Mouse (Mus musculus) ES-E14 (cell line): Measurements from ENCODE around the gene Spns3. TPM values are rescaled to one million over a fixed set of nuclear protein-coding genes. Genes with fewer than 3 reads are reported as not detected.

Source experiments
- DNase-seq: peaks from one replicate; pipeline ENCODE4 v3.0.0-alpha.2; 2013; ENCODE audit warnings: low read depth, low spot score
- H3K27ac ChIP-seq: 2 replicates; pipeline ENCODE4 v1.5.1; 2012; ENCODE audit warnings: low read depth, mild to moderate bottlenecking, low read length, moderate library complexity, mixed read lengths; ENCODE audit not compliant: poor library complexity, insufficient read depth, severe bottlenecking
- H3K36me3 ChIP-seq: 2 replicates; pipeline ENCODE4 v1.6.1; 2012; ENCODE audit warnings: mild to moderate bottlenecking, low read length, moderate library complexity, mixed read lengths; ENCODE audit not compliant: control insufficient read depth, poor library complexity, insufficient read depth, severe bottlenecking
- H3K4me1 ChIP-seq, 2 experiments: fragments of 150-350 bp in 1 of 2; sonication (generic) in 1 of 2; 2 replicates each; pipeline ENCODE4 v1.6.1; 2012; ENCODE audit warnings: low read length in 2 of 2, mild to moderate bottlenecking in 1 of 2, mixed read lengths in 1 of 2; ENCODE audit not compliant: control insufficient read depth in 2 of 2, insufficient read depth in 2 of 2, poor library complexity in 1 of 2
- H3K4me3 ChIP-seq, 2 experiments: fragments of 150-350 bp in 1 of 2; sonication (generic) in 1 of 2; 2 replicates each; pipeline ENCODE4 v1.5.1; 2012; ENCODE audit warnings: low read length in 2 of 2, low read depth in 1 of 2, mild to moderate bottlenecking in 1 of 2, mixed read lengths in 1 of 2; ENCODE audit not compliant: insufficient read depth in 1 of 2, poor library complexity in 1 of 2, severe bottlenecking in 1 of 2
- H3K9ac ChIP-seq: 2 replicates; pipeline ENCODE4 v1.6.1; 2012; ENCODE audit warnings: low read depth, mild to moderate bottlenecking, low read length, mixed read lengths; ENCODE audit not compliant: poor library complexity, insufficient read depth, severe bottlenecking
- H3K9me3 ChIP-seq: fragments of 150-350 bp; sonication (generic); 2 replicates; pipeline ENCODE4 v1.6.1; 2012; ENCODE audit warnings: low read depth, mild to moderate bottlenecking, low read length; ENCODE audit not compliant: control insufficient read depth, insufficient read depth
- CHD2 ChIP-seq: IDR thresholded peaks from 2 replicates; pipeline ENCODE4 v1.6.1; 2014; ENCODE audit warnings: mild to moderate bottlenecking, low read depth, low read length, inconsistent platforms
- HCFC1 ChIP-seq: IDR thresholded peaks from 2 replicates; pipeline ENCODE4 v1.6.1; 2012; ENCODE audit warnings: low read length, inconsistent platforms, borderline replicate concordance; ENCODE audit not compliant: insufficient read depth
- MAFK ChIP-seq: IDR thresholded peaks from 2 replicates; pipeline ENCODE4 v1.6.1; 2014; ENCODE audit warnings: mild to moderate bottlenecking, low read depth, low read length, inconsistent platforms; ENCODE audit not compliant: insufficient read depth
- ZC3H11A ChIP-seq: IDR thresholded peaks from 2 replicates; pipeline ENCODE4 v1.6.1; 2012; ENCODE audit warnings: low read depth, mild to moderate bottlenecking, inconsistent platforms, low read length, borderline replicate concordance
- ZNF384 ChIP-seq: IDR thresholded peaks from 2 replicates; pipeline ENCODE4 v1.6.1; 2012; ENCODE audit warnings: low read depth, low read length, inconsistent platforms
- in situ Hi-C, 2 experiments: fragments of 600-800 bp; cut with MboI; formaldehyde crosslinking; loops; one replicate each; pipeline ENCODE4 v1.15.1; 2025; ENCODE audit warnings: low sequenced_read_pairs in 2 of 2, inconsistent platforms in 1 of 2; ENCODE audit not compliant: unreplicated experiment in 2 of 2
- total RNA-seq: library from RNA; depleted of rRNA; stranded (reverse); fragments of 300-350 nt; gene quantifications from 2 replicates; pipeline ENCODE4 v1.2.3, GENCODE M21; 2012

Spns3 gene
- total RNA-seq, 1 experiment = 1.9 TPM

GRCm38 (mm10) chr11:72542586-72542985 is 7.7 kb downstream of the Spns3 start:
- no peak overlapping the region for H3K27ac ChIP-seq
- DNase-seq = no peak

GRCm38 (mm10) chr11:72541928-72542327 is 8.4 kb downstream of the Spns3 start:
- peak; percentile 75 for DNase-seq
- in situ Hi-C loops = no loop called here
- TF ChIP-seq HCFC1 (no peak), ZC3H11A (no peak), ZNF384 (no peak), MAFK (peak; percentile 85), CHD2 (peak; percentile 65; the same call in 1 of the 2 replicates)

More at GRCm38 (mm10) chr11:72542586-72542985, 7.7 kb downstream of the Spns3 start:
- in situ Hi-C loops = no loop called here
- Histone ChIP-seq H3K4me3 (no peak overlapping the region), H3K9ac (no peak overlapping the region), H3K9me3 (no peaks in the 10 kb centered on the region), H3K4me1 (peaks cover 7 to 14% of the 10 kb centered on the region in 2 experiments; a peak in 3 of 4 replicates), H3K36me3 (no peaks in the 10 kb centered on the region)
- TF ChIP-seq HCFC1 (no peak), ZC3H11A (no peak), ZNF384 (no peak), CHD2 (no peak), MAFK (no peak)

GRCm38 (mm10) chr11:72540437-72540836 is 9.9 kb downstream of the Spns3 start:
- in situ Hi-C loops = no loop called here
- TF ChIP-seq ZNF384 (no peak), MAFK (no peak), ZC3H11A (no peak), HCFC1 (no peak), CHD2 (no peak)

More at GRCm38 (mm10) chr11:72541928-72542327, 8.4 kb downstream of the Spns3 start:
- H3K4me3 ChIP-seq = peak overlapping the region in 1 of 2 experiments; percentile 17; a peak in 1 of 4 replicates
- no peaks in the 10 kb centered on the region for H3K9me3 ChIP-seq
- H3K36me3 ChIP-seq = no peaks in the 10 kb centered on the region
- no peak overlapping the region for H3K27ac ChIP-seq
- peaks cover 7 to 14% of the 10 kb centered on the region in 2 experiments; a peak in 3 of 4 replicates for H3K4me1 ChIP-seq
- H3K9ac ChIP-seq = no peak overlapping the region

GRCm38 (mm10) chr11:72538811-72539210 is 11.5 kb downstream of the Spns3 start:
- H3K4me1 ChIP-seq = peaks cover 7 to 16% of the 10 kb centered on the region in 2 experiments; a peak in 3 of 4 replicates
- no peak overlapping the region for H3K4me3 ChIP-seq
- H3K9me3 ChIP-seq = no peaks in the 10 kb centered on the region
- no peak for DNase-seq
- H3K27ac ChIP-seq = no peak overlapping the region
- in situ Hi-C loops = no loop called here
- H3K36me3 ChIP-seq = no peaks in the 10 kb centered on the region
- TF ChIP-seq HCFC1 (no peak), ZNF384 (no peak), ZC3H11A (no peak), CHD2 (no peak), MAFK (no peak)
- no peak overlapping the region for H3K9ac ChIP-seq

More at GRCm38 (mm10) chr11:72540437-72540836, 9.9 kb downstream of the Spns3 start:
- H3K27ac ChIP-seq = no peak overlapping the region
- no peak for DNase-seq
- no peak overlapping the region for H3K9ac ChIP-seq
- H3K9me3 ChIP-seq = no peaks in the 10 kb centered on the region
- peaks cover 7 to 16% of the 10 kb centered on the region in 2 experiments; a peak in 3 of 4 replicates for H3K4me1 ChIP-seq
- H3K36me3 ChIP-seq = no peaks in the 10 kb centered on the region
- no peak overlapping the region for H3K4me3 ChIP-seq
